Mouse (Mus musculus): ENCODE data around the gene Plekhg1. TPM values are rescaled to one million over a fixed set of nuclear protein-coding genes. Genes with fewer than 3 reads are reported as not detected.

Gene Plekhg1
- polyA plus RNA-seq, 1 experiment from 2014 or later: 12.4 TPM

- ATAC-seq (ENCODE audit: insufficient read depth): peak; percentile 47; the same call in 1 of the 2 replicates
- DNase-seq: no peak
- TF ChIP-seq CTCF (IDR thresholded peaks at IDR 0.05; ENCODE audit: low read depth): no peak
- no peak overlapping the region for H3K4me2 ChIP-seq
- no peak overlapping the region for H3K27ac ChIP-seq (ENCODE audit: low read depth)
- H3K27me3 ChIP-seq (ENCODE audit: insufficient read depth, low read length): no peaks in the 10 kb centered on the region
- no peaks in the 10 kb centered on the region for H3K36me3 ChIP-seq (ENCODE audit: insufficient read depth)
- no peaks in the 10 kb centered on the region for H3K9me3 ChIP-seq (ENCODE audit: low read depth, low read length)
- 14% methylated on average over 4 of the region's 4 CpGs for WGBS
- H3K9ac ChIP-seq: no peak overlapping the region
- H3K4me3 ChIP-seq (ENCODE audit: low read depth, low read length): no peak overlapping the region
- H3K4me1 ChIP-seq (ENCODE audit: insufficient read depth): peaks cover 17% of the 10 kb centered on the region
These were observed 118.3 kb downstream of the Plekhg1 start for GRCm38 (mm10) chr10:3858437-3858836.

GRCm38 (mm10) chr10:3858961-3859714, 119.0 kb downstream of the Plekhg1 start:
- TF ChIP-seq CTCF (IDR thresholded peaks at IDR 0.05; ENCODE audit: low read depth): no peak
- Histone ChIP-seq H3K4me1 (ENCODE audit: insufficient read depth) (peaks cover 23% of the 10 kb centered on the region), H3K9ac (no peak overlapping the region), H3K27ac (ENCODE audit: low read depth) (no peak overlapping the region), H3K27me3 (ENCODE audit: insufficient read depth, low read length) (no peaks in the 10 kb centered on the region), H3K36me3 (ENCODE audit: insufficient read depth) (no peaks in the 10 kb centered on the region), H3K4me2 (no peak overlapping the region), H3K4me3 (ENCODE audit: low read depth, low read length) (no peak overlapping the region), H3K9me3 (ENCODE audit: low read depth, low read length) (no peaks in the 10 kb centered on the region)
- 29% methylated on average over 11 of the region's 11 CpGs for WGBS
- ATAC-seq (ENCODE audit: insufficient read depth) (no peak), DNase-seq (no peak)

GRCm38 (mm10) chr10:3863411-3864195, 123.4 kb downstream of the Plekhg1 start:
- no peaks in the 10 kb centered on the region for H3K27me3 ChIP-seq (ENCODE audit: insufficient read depth, low read length)
- WGBS: 27% methylated on average over 12 of the region's 12 CpGs
- no peaks in the 10 kb centered on the region for H3K9me3 ChIP-seq (ENCODE audit: low read depth, low read length)
- H3K27ac ChIP-seq (ENCODE audit: low read depth): peak overlapping the region; percentile 67
- H3K36me3 ChIP-seq (ENCODE audit: insufficient read depth): no peaks in the 10 kb centered on the region
- no peak overlapping the region for H3K9ac ChIP-seq
- peak overlapping the region; percentile 38 for H3K4me2 ChIP-seq
- ATAC-seq (ENCODE audit: insufficient read depth) (peak; percentile 78), DNase-seq (peak; percentile 70)
- TF ChIP-seq CTCF (IDR thresholded peaks at IDR 0.05; ENCODE audit: low read depth): no peak
- H3K4me1 ChIP-seq (ENCODE audit: insufficient read depth): peaks cover 16% of the 10 kb centered on the region
- no peak overlapping the region for H3K4me3 ChIP-seq (ENCODE audit: low read depth, low read length)

GRCm38 (mm10) chr10:3864196-3864540, 124.0 kb downstream of the Plekhg1 start:
- Histone ChIP-seq H3K4me1 (ENCODE audit: insufficient read depth) (peaks cover 12% of the 10 kb centered on the region; the same call in 1 of the 2 replicates), H3K4me2 (peak overlapping the region; percentile 38), H3K9me3 (ENCODE audit: low read depth, low read length) (no peaks in the 10 kb centered on the region), H3K27ac (ENCODE audit: low read depth) (peak overlapping the region; percentile 12; the same call in 1 of the 2 replicates), H3K27me3 (ENCODE audit: insufficient read depth, low read length) (no peaks in the 10 kb centered on the region), H3K36me3 (ENCODE audit: insufficient read depth) (no peaks in the 10 kb centered on the region), H3K9ac (no peak overlapping the region), H3K4me3 (ENCODE audit: low read depth, low read length) (no peak overlapping the region)
- peak; percentile 45 for DNase-seq
- 27% methylated on average over 6 of the region's 6 CpGs for WGBS
- TF ChIP-seq CTCF (IDR thresholded peaks at IDR 0.05; ENCODE audit: low read depth): no peak
- no peak for ATAC-seq (ENCODE audit: insufficient read depth)

- Histone ChIP-seq H3K4me1 (ENCODE audit: insufficient read depth) (peaks cover 12% of the 10 kb centered on the region; the same call in 1 of the 2 replicates), H3K27me3 (ENCODE audit: insufficient read depth, low read length) (no peaks in the 10 kb centered on the region), H3K36me3 (ENCODE audit: insufficient read depth) (no peaks in the 10 kb centered on the region), H3K4me3 (ENCODE audit: low read depth, low read length) (no peak overlapping the region), H3K9ac (no peak overlapping the region), H3K9me3 (ENCODE audit: low read depth, low read length) (no peaks in the 10 kb centered on the region), H3K27ac (ENCODE audit: low read depth) (no peak overlapping the region), H3K4me2 (no peak overlapping the region)
- ATAC-seq (ENCODE audit: insufficient read depth) (no peak), DNase-seq (no peak)
- TF ChIP-seq CTCF (IDR thresholded peaks at IDR 0.05; ENCODE audit: low read depth): 0 out of 2 replicates have a peak, but pooled peaks have one; percentile 4
These were observed 127.1 kb downstream of the Plekhg1 start for GRCm38 (mm10) chr10:3867298-3867697.

- peak overlapping the region; percentile 1; the same call in 1 of the 2 replicates for H3K27ac ChIP-seq (ENCODE audit: low read depth)
- 45% methylated on average over 5 of the region's 5 CpGs for WGBS
- H3K4me2 ChIP-seq: no peak overlapping the region
- H3K4me1 ChIP-seq (ENCODE audit: insufficient read depth): no peaks in the 10 kb centered on the region
- no peak for TF ChIP-seq CTCF (IDR thresholded peaks at IDR 0.05; ENCODE audit: low read depth)
- H3K9ac ChIP-seq: no peak overlapping the region
- no peaks in the 10 kb centered on the region for H3K9me3 ChIP-seq (ENCODE audit: low read depth, low read length)
- ATAC-seq (ENCODE audit: insufficient read depth) (no peak), DNase-seq (peak; percentile 72)
- H3K4me3 ChIP-seq (ENCODE audit: low read depth, low read length): no peak overlapping the region
- H3K27me3 ChIP-seq (ENCODE audit: insufficient read depth, low read length): no peaks in the 10 kb centered on the region
- H3K36me3 ChIP-seq (ENCODE audit: insufficient read depth): peaks cover 10% of the 10 kb centered on the region; the same call in 1 of the 2 replicates
These were observed 130.7 kb downstream of the Plekhg1 start for GRCm38 (mm10) chr10:3870828-3871227.

- no peak for ATAC-seq (ENCODE audit: insufficient read depth)
- H3K4me3 ChIP-seq (ENCODE audit: low read depth, low read length): no peak overlapping the region
- H3K4me1 ChIP-seq (ENCODE audit: insufficient read depth): no peaks in the 10 kb centered on the region
- WGBS: 86% methylated on average over 6 of the region's 6 CpGs
- no peak overlapping the region for H3K4me2 ChIP-seq
- no peak for TF ChIP-seq CTCF (IDR thresholded peaks at IDR 0.05; ENCODE audit: low read depth)
- no peaks in the 10 kb centered on the region for H3K9me3 ChIP-seq (ENCODE audit: low read depth, low read length)
- H3K36me3 ChIP-seq (ENCODE audit: insufficient read depth): peaks cover 10% of the 10 kb centered on the region; the same call in 1 of the 2 replicates
- no peak overlapping the region for H3K27ac ChIP-seq (ENCODE audit: low read depth)
- no peaks in the 10 kb centered on the region for H3K27me3 ChIP-seq (ENCODE audit: insufficient read depth, low read length)
- no peak overlapping the region for H3K9ac ChIP-seq
- no peak for DNase-seq
These were observed 133.3 kb downstream of the Plekhg1 start for GRCm38 (mm10) chr10:3873467-3873866.

Measured in lung, embryonic 14.5 days (tissue).